Mouse (Mus musculus): Measurements from ENCODE around the gene Gm16223.

Gene Gm16223

DNA sequence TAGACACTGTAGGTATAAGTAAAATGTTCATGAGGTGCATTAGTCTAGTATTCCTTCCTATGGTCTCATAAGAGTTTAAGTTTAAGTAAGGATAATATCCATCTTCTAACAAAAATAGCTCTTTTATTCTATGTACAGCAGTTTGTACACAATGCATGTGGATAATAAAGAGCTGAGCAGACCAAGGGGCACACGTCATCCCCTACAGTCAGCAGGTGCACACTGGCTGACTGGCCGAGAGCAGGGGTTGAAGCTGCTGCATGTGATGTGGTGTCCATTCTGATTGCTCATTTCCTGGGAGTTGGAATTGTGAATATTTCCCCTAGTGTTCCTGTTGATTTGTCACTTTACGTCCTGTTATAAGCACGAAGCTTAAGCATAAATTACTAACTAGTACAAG, 144.6 kb downstream of the Gm16223 start:
- no peak for DNase-seq (ENCODE audit: low spot score)

- no peak for DNase-seq (ENCODE audit: low spot score)
Measured at GRCm38 (mm10) chr5:42224840-42225239, 157.1 kb downstream of the Gm16223 start.

GRCm38 (mm10) chr5:42228631-42229030, 160.9 kb downstream of the Gm16223 start:
- DNase-seq (ENCODE audit: low spot score), result no peak

DNA sequence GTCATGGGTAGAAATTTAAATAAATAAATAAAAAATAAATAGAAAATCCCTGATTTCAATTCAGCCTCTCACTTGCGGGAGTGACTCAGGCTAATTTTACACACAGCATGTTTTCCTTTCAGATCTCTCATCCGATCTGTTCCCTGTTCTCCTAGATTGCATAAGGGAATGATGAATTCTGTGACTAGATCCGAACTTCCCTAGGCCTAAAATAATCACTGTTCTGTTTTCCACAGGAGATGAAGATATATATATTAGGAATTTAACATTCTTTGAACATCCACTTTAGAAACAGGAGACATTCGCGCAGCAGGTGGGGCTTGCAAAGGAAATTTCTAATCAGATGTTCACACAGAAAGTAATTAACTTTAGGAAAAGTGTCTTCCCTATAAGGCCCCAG, 171.5 kb downstream of the Gm16223 start:
- DNase-seq (ENCODE audit: low spot score), result no peak

DNA sequence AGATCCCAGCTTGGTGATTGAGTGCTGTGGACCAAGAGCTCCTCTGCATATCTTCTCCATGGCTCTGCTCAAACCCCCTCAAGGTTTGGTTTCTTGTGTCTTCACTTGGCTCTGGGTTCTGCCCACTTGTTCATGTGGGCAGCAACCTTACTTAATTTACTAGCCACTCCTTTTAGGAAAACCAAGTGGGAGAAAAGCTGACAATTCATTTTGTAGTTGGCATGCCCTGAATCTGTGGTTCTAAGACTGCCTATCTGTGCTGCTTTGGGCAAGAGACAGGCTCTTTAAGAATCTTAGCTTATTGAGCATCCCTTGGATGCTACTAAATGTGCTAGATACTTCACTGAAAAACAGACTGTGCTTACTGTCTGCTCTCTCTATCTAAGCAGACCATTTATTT, 172.0 kb downstream of the Gm16223 start:
- DNase-seq (ENCODE audit: low spot score), result no peak

GRCm38 (mm10) chr5:42250376-42250775, 182.6 kb downstream of the Gm16223 start:
- no peak for DNase-seq (ENCODE audit: low spot score)
